Mouse (Mus musculus) liver, postnatal 0 days (tissue): ENCODE results near the gene Cbx7.
A peak's percentile ranks its signal among the peaks of the same experiment; 100 is the strongest.

Source experiments
- CTCF ChIP-seq: sonication (generic); IDR thresholded peaks from 2 replicates; pipeline ENCODE4 v1.5.1; 2016; ENCODE audit warnings: antibody characterized with exemption, low read depth
- EP300 ChIP-seq: IDR thresholded peaks from 2 replicates; pipeline ENCODE4 v1.6.1; 2016; ENCODE audit warnings: antibody characterized with exemption, low read depth, mild to moderate bottlenecking

DNA sequence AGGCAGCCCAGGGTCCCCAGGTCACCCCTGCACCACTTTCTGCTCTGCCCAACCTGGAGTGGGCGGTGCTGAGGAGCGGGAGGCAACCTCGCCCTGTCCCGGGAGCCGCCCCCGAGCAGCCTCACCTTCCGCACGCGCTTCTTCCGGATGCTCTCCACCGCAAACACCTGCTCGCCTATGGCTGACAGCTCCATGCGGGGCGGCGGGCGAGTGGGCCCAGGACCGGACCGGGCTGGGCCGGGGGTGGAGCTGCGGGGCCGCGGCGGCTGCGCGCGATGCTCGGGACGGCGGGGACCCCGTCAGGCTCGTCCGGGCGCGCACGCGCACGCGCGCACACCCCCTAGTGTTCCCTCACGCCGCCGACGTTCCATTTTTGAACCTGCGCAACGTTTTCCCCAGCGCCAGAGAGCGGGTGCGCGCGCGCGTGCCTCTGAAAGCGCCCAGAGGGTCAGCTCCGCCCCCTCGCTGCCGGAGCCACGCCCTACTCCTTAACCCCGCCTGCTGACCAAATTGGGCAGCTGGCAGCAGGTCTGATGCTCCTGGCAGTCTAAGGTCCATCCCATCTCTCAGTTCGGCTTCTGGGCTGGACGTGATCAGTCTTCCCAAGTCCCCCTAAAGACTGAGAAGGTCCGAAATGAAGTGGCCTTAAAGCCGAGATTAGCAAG, 38.5 kb downstream of the Cbx7 start:
- TF ChIP-seq CTCF (peak; percentile 50), EP300 (no peak)
